Mouse (Mus musculus) spleen, adult 2 months (tissue): Measurements from ENCODE around the gene Tfb1m.

Experiments used
- CTCF ChIP-seq: fragments of 200-500 bp; IDR thresholded peaks from 2 replicates; pipeline ENCODE4 v1.5.1; 2011; ENCODE audit warnings: mild to moderate bottlenecking, inconsistent platforms; ENCODE audit not compliant: insufficient read depth, insufficient read length, insufficient replicate concordance; ENCODE audit errors: extremely low read depth
- POLR2A ChIP-seq: fragments of 200-500 bp; IDR thresholded peaks from 2 replicates; pipeline ENCODE4 v1.6.1; 2011; ENCODE audit warnings: low read depth, low read length, inconsistent platforms

DNA sequence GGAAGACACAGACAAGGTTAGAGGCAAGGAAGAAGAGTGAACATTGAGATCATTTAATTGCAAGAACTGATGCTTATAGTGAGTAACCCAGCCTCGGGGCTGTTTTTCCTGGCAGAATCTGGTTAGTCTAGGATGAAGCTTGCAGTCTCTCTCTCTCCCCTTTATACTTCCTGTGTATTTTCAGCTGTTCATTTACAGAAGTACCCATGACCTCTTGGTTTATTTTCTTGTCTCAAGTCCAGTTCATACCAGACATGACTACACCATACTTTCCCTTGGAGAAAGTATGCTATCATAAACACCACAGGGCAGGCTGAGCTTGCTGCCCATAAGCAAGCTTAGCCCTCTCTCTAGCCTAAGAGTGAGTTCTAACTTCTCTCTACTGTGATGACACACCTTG, 39.5 kb upstream of the Tfb1m start:
- TF ChIP-seq CTCF (no peak), POLR2A (no peak)
